Mouse (Mus musculus): ENCODE results near the gene Fgd4. TPM values are rescaled to one million over a fixed set of nuclear protein-coding genes. Genes with fewer than 3 reads are reported as not detected.

Fgd4 gene
- polyA plus RNA-seq (2014; fragmentation: Nextera tagmentation; extraction: Ambion mirVana), result 9.2 and 11.3 TPM in 2 replicates

GRCm38 (mm10) chr16:16600461-16600860 lies at the start of gene Fgd4:
TSS of gene Fgd4 (minus strand) at chr16:16600549.
- Histone ChIP-seq H3K4me2 (peak within 1 kb of the TSS; percentile 91), H3K9me3 (replicated peaks; ENCODE audit: control insufficient read depth, low read length) (no peaks in the 10 kb centered on the region), H3K4me1 (ENCODE audit: control insufficient read depth, insufficient read depth, low read length) (no peaks in the 10 kb centered on the region), H3K27ac (ENCODE audit: low read depth, low read length) (no peak within 1 kb of the TSS), H3K27me3 (ENCODE audit: control insufficient read depth, insufficient read depth, low read length) (no peaks in the 10 kb centered on the region), H3K4me3 (ENCODE audit: low read depth, low read length) (peak within 1 kb of the TSS; percentile 82), H3K36me3 (ENCODE audit: control insufficient read depth, insufficient read depth, low read length) (no peaks in the 10 kb centered on the region), H3K9ac (ENCODE audit: low read depth, low read length) (peak within 1 kb of the TSS; percentile 85)
- ATAC-seq (replicated peaks; ENCODE audit: insufficient number of reproducible peaks, low FRiP score, low TSS enrichment), result no peak
- 51% methylated on average over 5 of the region's 5 CpGs for WGBS (ENCODE audit: insufficient replicate concordance)

- no peaks in the 10 kb centered on the region for H3K4me1 ChIP-seq (ENCODE audit: control insufficient read depth, insufficient read depth, low read length)
- H3K9ac ChIP-seq (ENCODE audit: low read depth, low read length), result no peak overlapping the region
- no peaks in the 10 kb centered on the region for H3K9me3 ChIP-seq (replicated peaks; ENCODE audit: control insufficient read depth, low read length)
- no peak for ATAC-seq (replicated peaks; ENCODE audit: insufficient number of reproducible peaks, low FRiP score, low TSS enrichment)
- H3K27ac ChIP-seq (ENCODE audit: low read depth, low read length), result no peak overlapping the region
- H3K36me3 ChIP-seq (ENCODE audit: control insufficient read depth, insufficient read depth, low read length), result no peaks in the 10 kb centered on the region
- H3K27me3 ChIP-seq (ENCODE audit: control insufficient read depth, insufficient read depth, low read length), result no peaks in the 10 kb centered on the region
- H3K4me2 ChIP-seq, result no peak overlapping the region
- 82% methylated on average over 1 of the region's 1 CpGs for WGBS (ENCODE audit: insufficient replicate concordance)
- no peak overlapping the region for H3K4me3 ChIP-seq (ENCODE audit: low read depth, low read length)
Observed at GRCm38 (mm10) chr16:16645148-16645547, 44.8 kb upstream of the Fgd4 start.

GRCm38 (mm10) chr16:16633730-16634129 lies 33.4 kb upstream of the Fgd4 start:
- Histone ChIP-seq H3K36me3 (ENCODE audit: control insufficient read depth, insufficient read depth, low read length) (no peaks in the 10 kb centered on the region), H3K9ac (ENCODE audit: low read depth, low read length) (no peak overlapping the region), H3K4me1 (ENCODE audit: control insufficient read depth, insufficient read depth, low read length) (no peaks in the 10 kb centered on the region), H3K27ac (ENCODE audit: low read depth, low read length) (no peak overlapping the region), H3K27me3 (ENCODE audit: control insufficient read depth, insufficient read depth, low read length) (no peaks in the 10 kb centered on the region), H3K4me2 (no peak overlapping the region), H3K4me3 (ENCODE audit: low read depth, low read length) (no peak overlapping the region), H3K9me3 (replicated peaks; ENCODE audit: control insufficient read depth, low read length) (peaks cover 3% of the 10 kb centered on the region; the same call in 1 of the 2 replicates)
- ATAC-seq (replicated peaks; ENCODE audit: insufficient number of reproducible peaks, low FRiP score, low TSS enrichment), result no peak

GRCm38 (mm10) chr16:16599586-16600401 lies 555 bp downstream of the Fgd4 start:
- H3K4me2 ChIP-seq, result peak overlapping the region; percentile 91
- H3K9me3 ChIP-seq (replicated peaks; ENCODE audit: control insufficient read depth, low read length), result no peaks in the 10 kb centered on the region
- WGBS (ENCODE audit: insufficient replicate concordance), result under 1% methylated on average over 73 of the region's 77 CpGs
- no peaks in the 10 kb centered on the region for H3K27me3 ChIP-seq (ENCODE audit: control insufficient read depth, insufficient read depth, low read length)
- H3K9ac ChIP-seq (ENCODE audit: low read depth, low read length), result peak overlapping the region; percentile 85
- peak; percentile 75 for ATAC-seq (replicated peaks; ENCODE audit: insufficient number of reproducible peaks, low FRiP score, low TSS enrichment)
- H3K36me3 ChIP-seq (ENCODE audit: control insufficient read depth, insufficient read depth, low read length), result no peaks in the 10 kb centered on the region
- H3K4me3 ChIP-seq (ENCODE audit: low read depth, low read length), result peak overlapping the region; percentile 82
- H3K27ac ChIP-seq (ENCODE audit: low read depth, low read length), result no peak overlapping the region
- no peaks in the 10 kb centered on the region for H3K4me1 ChIP-seq (ENCODE audit: control insufficient read depth, insufficient read depth, low read length)

- Histone ChIP-seq H3K27me3 (ENCODE audit: control insufficient read depth, insufficient read depth, low read length) (no peaks in the 10 kb centered on the region), H3K4me3 (ENCODE audit: low read depth, low read length) (no peak overlapping the region), H3K4me1 (ENCODE audit: control insufficient read depth, insufficient read depth, low read length) (no peaks in the 10 kb centered on the region), H3K9ac (ENCODE audit: low read depth, low read length) (no peak overlapping the region), H3K9me3 (replicated peaks; ENCODE audit: control insufficient read depth, low read length) (no peaks in the 10 kb centered on the region), H3K4me2 (no peak overlapping the region), H3K36me3 (ENCODE audit: control insufficient read depth, insufficient read depth, low read length) (no peaks in the 10 kb centered on the region), H3K27ac (ENCODE audit: low read depth, low read length) (no peak overlapping the region)
- no peak for ATAC-seq (replicated peaks; ENCODE audit: insufficient number of reproducible peaks, low FRiP score, low TSS enrichment)
Observed at GRCm38 (mm10) chr16:16596582-16596981, 3.8 kb downstream of the Fgd4 start.

- Histone ChIP-seq H3K27ac (ENCODE audit: low read depth, low read length) (no peak overlapping the region), H3K27me3 (ENCODE audit: control insufficient read depth, insufficient read depth, low read length) (no peaks in the 10 kb centered on the region), H3K4me3 (ENCODE audit: low read depth, low read length) (no peak overlapping the region), H3K36me3 (ENCODE audit: control insufficient read depth, insufficient read depth, low read length) (no peaks in the 10 kb centered on the region), H3K9ac (ENCODE audit: low read depth, low read length) (no peak overlapping the region), H3K4me1 (ENCODE audit: control insufficient read depth, insufficient read depth, low read length) (no peaks in the 10 kb centered on the region), H3K9me3 (replicated peaks; ENCODE audit: control insufficient read depth, low read length) (no peaks in the 10 kb centered on the region), H3K4me2 (no peak overlapping the region)
- ATAC-seq (replicated peaks; ENCODE audit: insufficient number of reproducible peaks, low FRiP score, low TSS enrichment), result no peak
Observed at GRCm38 (mm10) chr16:16592622-16593021, 7.7 kb downstream of the Fgd4 start.

- Histone ChIP-seq H3K36me3 (ENCODE audit: control insufficient read depth, insufficient read depth, low read length) (no peaks in the 10 kb centered on the region), H3K4me3 (ENCODE audit: low read depth, low read length) (no peak overlapping the region), H3K27me3 (ENCODE audit: control insufficient read depth, insufficient read depth, low read length) (no peaks in the 10 kb centered on the region), H3K4me2 (no peak overlapping the region), H3K9ac (ENCODE audit: low read depth, low read length) (no peak overlapping the region), H3K4me1 (ENCODE audit: control insufficient read depth, insufficient read depth, low read length) (no peaks in the 10 kb centered on the region), H3K27ac (ENCODE audit: low read depth, low read length) (no peak overlapping the region), H3K9me3 (replicated peaks; ENCODE audit: control insufficient read depth, low read length) (no peaks in the 10 kb centered on the region)
- ATAC-seq (replicated peaks; ENCODE audit: insufficient number of reproducible peaks, low FRiP score, low TSS enrichment), result no peak
- 65% methylated on average over 4 of the region's 4 CpGs for WGBS (ENCODE audit: insufficient replicate concordance)
Observed at GRCm38 (mm10) chr16:16584409-16585032, 15.8 kb downstream of the Fgd4 start.

- Histone ChIP-seq H3K27ac (ENCODE audit: low read depth, low read length) (no peak overlapping the region), H3K4me1 (ENCODE audit: control insufficient read depth, insufficient read depth, low read length) (no peaks in the 10 kb centered on the region), H3K4me2 (no peak overlapping the region), H3K4me3 (ENCODE audit: low read depth, low read length) (no peak overlapping the region), H3K36me3 (ENCODE audit: control insufficient read depth, insufficient read depth, low read length) (no peaks in the 10 kb centered on the region), H3K9ac (ENCODE audit: low read depth, low read length) (no peak overlapping the region), H3K9me3 (replicated peaks; ENCODE audit: control insufficient read depth, low read length) (no peaks in the 10 kb centered on the region), H3K27me3 (ENCODE audit: control insufficient read depth, insufficient read depth, low read length) (no peaks in the 10 kb centered on the region)
- no peak for ATAC-seq (replicated peaks; ENCODE audit: insufficient number of reproducible peaks, low FRiP score, low TSS enrichment)
Observed at GRCm38 (mm10) chr16:16576556-16576955, 23.8 kb downstream of the Fgd4 start.

GRCm38 (mm10) chr16:16574508-16574907 lies 25.8 kb downstream of the Fgd4 start:
- no peak overlapping the region for H3K4me2 ChIP-seq
- no peak for ATAC-seq (replicated peaks; ENCODE audit: insufficient number of reproducible peaks, low FRiP score, low TSS enrichment)
- H3K27ac ChIP-seq (ENCODE audit: low read depth, low read length), result no peak overlapping the region
- no peaks in the 10 kb centered on the region for H3K27me3 ChIP-seq (ENCODE audit: control insufficient read depth, insufficient read depth, low read length)
- H3K9ac ChIP-seq (ENCODE audit: low read depth, low read length), result no peak overlapping the region
- no peaks in the 10 kb centered on the region for H3K4me1 ChIP-seq (ENCODE audit: control insufficient read depth, insufficient read depth, low read length)
- no peaks in the 10 kb centered on the region for H3K36me3 ChIP-seq (ENCODE audit: control insufficient read depth, insufficient read depth, low read length)
- H3K9me3 ChIP-seq (replicated peaks; ENCODE audit: control insufficient read depth, low read length), result no peaks in the 10 kb centered on the region
- no peak overlapping the region for H3K4me3 ChIP-seq (ENCODE audit: low read depth, low read length)

Data from heart, embryonic 11.5 days (tissue).